Mouse (Mus musculus) heart, embryonic 13.5 days (tissue): Measurements from ENCODE around the gene 3110009E18Rik. TPM values are rescaled to one million over a fixed set of nuclear protein-coding genes. Genes with fewer than 3 reads are reported as not detected.

Experiments
- ATAC-seq: fragments of 200-750 bp; cut with Nextera tagmentation; 2 replicates; pipeline ENCODE4 v1.8.0; 2017; ENCODE audit warnings: moderate TSS enrichment; ENCODE audit not compliant: insufficient number of reproducible peaks, low FRiP score, low TSS enrichment; ENCODE audit errors: extremely low read depth
- H3K27ac ChIP-seq: fragments of 300-500 bp; sonication (generic); replicated peaks from 2 replicates; pipeline ENCODE4 v1.5.1; 2015; ENCODE audit warnings: moderate library complexity, mild to moderate bottlenecking, inconsistent platforms
- H3K27me3 ChIP-seq: fragments of 300-500 bp; sonication (generic); replicated peaks from 2 replicates; pipeline ENCODE4 v1.6.1; 2015; ENCODE audit warnings: mild to moderate bottlenecking, inconsistent platforms
- H3K36me3 ChIP-seq: fragments of 300-500 bp; sonication (generic); 2 replicates; pipeline ENCODE4 v1.6.1; 2015; ENCODE audit warnings: mild to moderate bottlenecking, inconsistent platforms
- H3K4me1 ChIP-seq: fragments of 300-500 bp; sonication (generic); 2 replicates; pipeline ENCODE4 v1.6.1; 2015; ENCODE audit warnings: inconsistent platforms
- H3K4me2 ChIP-seq: fragments of 300-500 bp; sonication (generic); 2 replicates; pipeline ENCODE4 v1.6.1; 2015; ENCODE audit warnings: inconsistent platforms, mild to moderate bottlenecking, moderate library complexity
- H3K4me3 ChIP-seq: fragments of 300-500 bp; sonication (generic); 2 replicates; pipeline ENCODE4 v1.5.1; 2015; ENCODE audit warnings: moderate library complexity, mild to moderate bottlenecking, inconsistent platforms
- H3K9ac ChIP-seq: fragments of 300-500 bp; sonication (generic); 2 replicates; pipeline ENCODE4 v1.6.1; 2015; ENCODE audit warnings: inconsistent platforms, mild to moderate bottlenecking, moderate library complexity
- H3K9me3 ChIP-seq: fragments of 300-500 bp; sonication (generic); 2 replicates; pipeline ENCODE4 v1.6.1; 2016; ENCODE audit warnings: inconsistent platforms
- WGBS: fragments of 180-500 bp; shearing (Covaris S2); methylation state at CpG from one replicate; pipeline ENCODE4 v1.1.7; 2015; ENCODE audit warnings: mixed read lengths; 5-methylcytosine and 5-hydroxymethylcytosine counted together
- polyA plus RNA-seq: library from polyadenylated mRNA; unstranded; fragments of >200 nt; fragmentation: Nextera tagmentation; extraction: Ambion mirVana; gene quantifications from 2 replicates; pipeline ENCODE4 v1.2.1, GENCODE M21; 2015

3110009E18Rik gene
- polyA plus RNA-seq, 1 experiment from 2014 or later, result 12.0 TPM

DNA sequence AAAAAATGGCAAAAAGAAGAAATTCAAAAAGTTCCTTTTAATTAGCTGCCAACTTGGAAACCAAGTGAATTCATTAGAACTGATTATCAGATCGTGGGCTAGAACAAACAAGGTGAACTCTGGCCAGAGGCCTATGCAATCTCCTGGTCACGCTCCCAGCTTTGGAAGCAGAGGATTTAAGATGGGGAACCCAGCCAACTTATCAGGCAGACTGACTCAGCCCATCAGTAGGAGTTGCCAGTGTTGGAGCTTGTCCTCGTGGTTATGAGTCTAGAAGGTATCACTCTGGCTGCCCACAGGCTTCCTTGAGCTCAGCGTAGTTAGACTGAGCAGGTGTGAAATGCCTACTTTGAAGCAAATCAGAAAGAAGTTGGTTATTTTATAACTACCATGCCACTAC, 3.9 kb downstream of the 3110009E18Rik start:
- H3K36me3 ChIP-seq, result no peaks in the 10 kb centered on the region

DNA sequence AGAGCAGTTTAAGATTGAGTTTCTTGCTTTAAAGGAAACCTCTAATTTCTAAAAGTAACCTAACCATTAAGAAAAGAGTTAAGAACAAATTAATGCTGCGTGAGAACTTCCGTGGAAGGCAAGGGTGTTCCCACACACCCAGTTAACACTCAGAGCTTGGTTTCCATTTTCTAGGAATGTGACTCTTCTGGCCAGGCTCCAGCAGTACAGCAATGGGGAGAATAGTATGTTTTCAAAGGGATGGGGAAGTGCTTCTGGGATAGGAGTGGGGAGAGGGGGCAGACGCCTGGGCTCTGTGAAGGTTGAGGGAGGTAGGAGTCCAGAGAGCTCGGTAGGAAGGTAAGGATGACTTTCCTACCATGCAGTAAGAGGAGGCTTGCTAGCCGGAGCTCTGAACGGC, 4.5 kb downstream of the 3110009E18Rik start:
- Histone ChIP-seq H3K36me3 (no peaks in the 10 kb centered on the region), H3K27ac (no peak overlapping the region), H3K4me2 (no peak overlapping the region), H3K9ac (no peak overlapping the region), H3K4me3 (no peak overlapping the region), H3K4me1 (peaks cover 21% of the 10 kb centered on the region), H3K27me3 (no peaks in the 10 kb centered on the region), H3K9me3 (no peaks in the 10 kb centered on the region)
- no peak for ATAC-seq
- 55% methylated on average over 6 of the region's 6 CpGs for WGBS

More for the DNA sequence above, 3.9 kb downstream of the 3110009E18Rik start:
- ATAC-seq, result no peak
- Histone ChIP-seq H3K4me2 (no peak overlapping the region), H3K4me3 (no peak overlapping the region), H3K27me3 (no peaks in the 10 kb centered on the region), H3K9ac (no peak overlapping the region), H3K4me1 (peaks cover 25% of the 10 kb centered on the region), H3K27ac (no peak overlapping the region), H3K9me3 (no peaks in the 10 kb centered on the region)
- WGBS, result 57% methylated on average over 4 of the region's 4 CpGs

DNA sequence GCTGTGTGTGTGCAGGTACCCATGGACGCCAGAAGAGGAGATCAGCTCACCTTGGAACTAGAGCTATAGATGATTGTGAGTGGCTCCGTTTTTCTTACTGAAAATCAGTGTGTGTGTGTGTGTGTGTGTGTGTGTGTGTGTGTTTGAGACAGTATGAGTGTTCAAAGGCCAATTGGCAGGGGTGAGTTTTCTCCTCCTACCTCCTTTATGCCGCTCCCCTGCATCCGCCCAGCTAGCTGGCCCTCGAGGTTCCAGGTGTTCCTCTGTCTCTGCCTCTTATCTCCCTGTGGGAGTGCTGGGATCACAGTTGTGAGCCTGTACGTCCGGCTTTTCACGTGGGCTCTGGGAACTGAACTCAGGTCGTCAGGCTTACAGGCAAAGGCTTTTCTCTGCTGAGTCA, 5.3 kb downstream of the 3110009E18Rik start:
- H3K27ac ChIP-seq, result no peak overlapping the region
- no peaks in the 10 kb centered on the region for H3K9me3 ChIP-seq
- H3K4me2 ChIP-seq, result no peak overlapping the region
- no peak overlapping the region for H3K9ac ChIP-seq
- H3K4me1 ChIP-seq, result peaks cover 21% of the 10 kb centered on the region
- no peak for ATAC-seq
- H3K4me3 ChIP-seq, result no peak overlapping the region
- no peaks in the 10 kb centered on the region for H3K27me3 ChIP-seq
- WGBS, result 62% methylated on average over 9 of the region's 9 CpGs
- H3K36me3 ChIP-seq, result no peaks in the 10 kb centered on the region

GRCm38 (mm10) chr1:120132376-120132775, 11.4 kb downstream of the 3110009E18Rik start:
- no peak for ATAC-seq
- Histone ChIP-seq H3K9me3 (no peaks in the 10 kb centered on the region), H3K4me2 (no peak overlapping the region), H3K27me3 (no peaks in the 10 kb centered on the region), H3K4me1 (peaks cover 14% of the 10 kb centered on the region), H3K4me3 (no peak overlapping the region), H3K27ac (no peak overlapping the region), H3K36me3 (no peaks in the 10 kb centered on the region), H3K9ac (no peak overlapping the region)
- WGBS, result 78% methylated on average over 1 of the region's 1 CpGs

DNA sequence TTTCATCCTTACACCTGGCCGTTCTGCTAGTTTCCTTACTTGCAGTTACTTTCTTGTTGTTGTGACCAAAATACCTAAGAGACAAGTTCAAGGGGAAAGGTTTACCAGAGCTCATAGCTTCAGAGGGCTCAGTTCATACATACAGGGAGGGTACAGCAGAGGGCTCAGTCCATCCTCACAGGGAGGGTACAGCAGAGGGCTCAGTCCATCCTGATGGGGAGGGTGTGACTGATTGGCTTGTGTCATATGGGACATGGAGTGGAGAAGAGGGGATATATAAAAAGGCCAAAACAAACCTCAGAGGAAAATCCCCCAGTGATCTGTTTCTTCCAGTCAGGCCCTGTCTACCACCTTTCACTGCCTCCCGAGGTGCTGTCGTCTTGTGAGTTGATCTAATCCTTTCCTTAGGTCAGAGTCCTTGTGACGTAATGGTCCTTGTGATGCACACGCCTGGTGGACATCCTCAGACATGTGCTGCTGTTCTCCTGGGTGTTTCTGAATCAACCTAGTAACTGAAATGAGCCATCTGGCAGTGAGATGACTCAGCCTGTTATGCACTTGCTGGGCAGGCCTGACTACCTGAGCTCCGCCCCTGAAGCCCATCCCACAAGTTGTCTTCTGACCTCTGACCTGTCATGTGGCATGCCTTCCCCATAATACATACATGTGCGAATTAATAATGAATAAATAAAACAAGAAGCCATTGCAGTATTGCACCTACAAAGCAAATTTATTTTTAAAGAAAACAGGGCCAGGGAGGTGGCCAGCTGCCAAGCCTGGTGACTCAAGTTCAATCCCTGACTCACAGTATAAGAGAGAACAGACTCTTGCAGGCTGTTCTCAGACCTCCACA, 15.2 kb downstream of the 3110009E18Rik start:
- Histone ChIP-seq H3K4me3 (no peak overlapping the region), H3K9me3 (no peaks in the 10 kb centered on the region), H3K36me3 (no peaks in the 10 kb centered on the region), H3K4me2 (no peak overlapping the region), H3K9ac (no peak overlapping the region), H3K27me3 (no peaks in the 10 kb centered on the region), H3K27ac (0 out of 2 replicates have a peak overlapping the region, but pooled peaks have one; percentile 20), H3K4me1 (peaks cover 14% of the 10 kb centered on the region)
- ATAC-seq, result no peak
- 71% methylated on average over 7 of the region's 7 CpGs for WGBS

DNA sequence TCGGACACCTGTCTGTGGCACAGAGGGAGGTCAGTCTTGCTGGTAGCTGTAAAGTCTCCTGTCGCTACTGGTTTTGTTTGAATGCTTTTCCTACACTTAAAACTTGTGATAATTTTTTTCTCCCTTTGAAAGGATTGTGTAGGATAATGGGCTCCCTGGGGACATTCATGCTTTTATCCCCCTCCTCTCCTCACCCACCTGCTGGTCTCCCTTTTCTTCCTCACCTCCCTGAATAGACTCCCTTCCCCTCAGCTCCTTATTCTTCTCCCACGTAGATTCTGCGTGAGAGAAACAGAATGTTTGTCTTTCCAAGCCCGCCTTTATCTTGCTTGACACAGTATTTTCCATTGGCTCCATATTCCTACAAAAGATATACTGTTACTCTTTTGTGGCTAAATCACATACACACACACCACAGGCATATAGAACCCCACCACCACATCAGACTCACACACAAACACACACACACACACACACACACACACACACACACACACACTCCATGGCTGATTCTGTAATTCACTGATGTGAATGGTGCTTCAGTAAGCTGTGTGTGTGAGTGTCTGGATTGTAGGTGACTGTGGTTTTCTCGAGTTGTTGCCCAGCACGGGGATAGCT, 18.0 kb downstream of the 3110009E18Rik start:
- Histone ChIP-seq H3K27me3 (0 out of 2 replicates have a peak, but pooled peaks cover 4% of the 10 kb centered on the region), H3K36me3 (no peaks in the 10 kb centered on the region), H3K9me3 (no peaks in the 10 kb centered on the region), H3K4me2 (no peak overlapping the region), H3K27ac (no peak overlapping the region), H3K4me3 (no peak overlapping the region), H3K9ac (no peak overlapping the region), H3K4me1 (peaks cover 21% of the 10 kb centered on the region)
- ATAC-seq, result no peak
- 43% methylated on average over 7 of the region's 7 CpGs for WGBS

GRCm38 (mm10) chr1:120140144-120140693, 19.2 kb downstream of the 3110009E18Rik start:
- H3K4me2 ChIP-seq, result no peak overlapping the region
- 83% methylated on average over 9 of the region's 9 CpGs for WGBS
- no peak overlapping the region for H3K4me3 ChIP-seq
- H3K9ac ChIP-seq, result no peak overlapping the region
- ATAC-seq, result no peak
- no peaks in the 10 kb centered on the region for H3K36me3 ChIP-seq
- H3K27me3 ChIP-seq, result 0 out of 2 replicates have a peak, but pooled peaks cover 4% of the 10 kb centered on the region
- H3K4me1 ChIP-seq, result peaks cover 21% of the 10 kb centered on the region
- H3K9me3 ChIP-seq, result no peaks in the 10 kb centered on the region
- H3K27ac ChIP-seq, result no peak overlapping the region

GRCm38 (mm10) chr1:120142551-120142950, 21.6 kb downstream of the 3110009E18Rik start:
- H3K4me3 ChIP-seq, result no peak overlapping the region
- H3K9ac ChIP-seq, result no peak overlapping the region
- H3K27ac ChIP-seq, result no peak overlapping the region
- H3K27me3 ChIP-seq, result 0 out of 2 replicates have a peak, but pooled peaks cover 4% of the 10 kb centered on the region
- no peaks in the 10 kb centered on the region for H3K9me3 ChIP-seq
- WGBS, result 53% methylated on average over 5 of the region's 5 CpGs
- no peak overlapping the region for H3K4me2 ChIP-seq
- H3K36me3 ChIP-seq, result no peaks in the 10 kb centered on the region
- H3K4me1 ChIP-seq, result peaks cover 7% of the 10 kb centered on the region; the same call in 1 of the 2 replicates
- no peak for ATAC-seq

GRCm38 (mm10) chr1:120145527-120146216, 24.7 kb downstream of the 3110009E18Rik start:
- no peak overlapping the region for H3K9ac ChIP-seq
- no peak overlapping the region for H3K4me2 ChIP-seq
- WGBS, result 86% methylated on average over 8 of the region's 8 CpGs
- no peak overlapping the region for H3K4me3 ChIP-seq
- 0 out of 2 replicates have a peak, but pooled peaks cover 4% of the 10 kb centered on the region for H3K27me3 ChIP-seq
- no peak for ATAC-seq
- no peaks in the 10 kb centered on the region for H3K9me3 ChIP-seq
- H3K36me3 ChIP-seq, result no peaks in the 10 kb centered on the region
- peaks cover 7% of the 10 kb centered on the region; the same call in 1 of the 2 replicates for H3K4me1 ChIP-seq
- H3K27ac ChIP-seq, result no peak overlapping the region

- Histone ChIP-seq H3K27ac (no peak overlapping the region), H3K9me3 (no peaks in the 10 kb centered on the region), H3K36me3 (no peaks in the 10 kb centered on the region), H3K4me2 (no peak overlapping the region), H3K4me1 (peaks cover 7% of the 10 kb centered on the region; the same call in 1 of the 2 replicates), H3K9ac (no peak overlapping the region), H3K4me3 (no peak overlapping the region), H3K27me3 (0 out of 2 replicates have a peak, but pooled peaks cover 4% of the 10 kb centered on the region)
- no peak for ATAC-seq
Observed at GRCm38 (mm10) chr1:120146994-120147393, 26.0 kb downstream of the 3110009E18Rik start.

DNA sequence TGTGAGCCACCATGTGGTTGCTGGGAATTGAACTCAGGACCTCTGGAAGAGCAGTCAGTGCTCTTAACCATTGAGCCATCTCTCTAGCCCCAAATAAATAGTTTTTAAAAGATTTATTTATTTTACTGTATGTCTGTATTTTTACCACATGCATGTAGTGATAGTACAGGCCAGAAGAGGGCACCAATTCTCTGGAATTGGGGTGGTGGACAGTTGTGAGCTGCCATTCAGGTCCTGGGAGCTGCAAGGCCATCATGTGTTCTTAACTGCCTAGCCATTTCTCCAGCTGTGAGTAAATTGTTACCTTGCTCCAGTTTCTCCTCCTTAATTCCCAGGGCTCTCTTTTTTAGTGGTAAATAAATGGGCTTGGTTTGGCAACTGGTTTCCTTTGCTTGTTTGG, 33.2 kb downstream of the 3110009E18Rik start:
- no peaks in the 10 kb centered on the region for H3K27me3 ChIP-seq
- no peak overlapping the region for H3K4me3 ChIP-seq
- no peaks in the 10 kb centered on the region for H3K9me3 ChIP-seq
- H3K4me2 ChIP-seq, result no peak overlapping the region
- H3K9ac ChIP-seq, result no peak overlapping the region
- ATAC-seq, result no peak
- H3K36me3 ChIP-seq, result no peaks in the 10 kb centered on the region
- H3K4me1 ChIP-seq, result no peaks in the 10 kb centered on the region
- no peak overlapping the region for H3K27ac ChIP-seq
